Mouse (Mus musculus): ENCODE data around the gene Polr3g. TPM values are rescaled to one million over a fixed set of nuclear protein-coding genes. Genes with fewer than 3 reads are reported as not detected.
"Not testable (repeated sequence)": the region's sequence is repeated elsewhere in the genome, so short reads cannot be mapped to it uniquely, and the experiment has no call there.

Gene Polr3g
- 20.0 and 21.3 TPM in 2 replicates for polyA plus RNA-seq (2016; fragmentation: Nextera tagmentation; extraction: Ambion mirVana)

- peak within 1 kb of the TSS; percentile 80 for H3K4me3 ChIP-seq
- H3K27me3 ChIP-seq (ENCODE audit: low read depth, poor library complexity, severe bottlenecking), result peaks cover 5% of the 10 kb centered on the region; the same call in 1 of the 2 replicates
- peak; percentile 95 for DNase-seq (ENCODE audit: low spot score)
- peak within 1 kb of the TSS; percentile 86 for H3K27ac ChIP-seq
- H3K9me3 ChIP-seq (replicated peaks), result no peaks in the 10 kb centered on the region
- WGBS, result under 1% methylated on average over 59 of the region's 61 CpGs
- peaks cover 18% of the 10 kb centered on the region for H3K4me1 ChIP-seq
- H3K36me3 ChIP-seq, result no peaks in the 10 kb centered on the region
Measured at GRCm38 (mm10) chr13:81710775-81711545, at the start of gene Polr3g, which contains the start of gene Mblac2. Polr3g (minus strand) TSS chr13:81711013. Mblac2 (plus strand) TSS chr13:81711341.

- Histone ChIP-seq H3K9me3 (replicated peaks) (no peaks in the 10 kb centered on the region), H3K27me3 (ENCODE audit: low read depth, poor library complexity, severe bottlenecking) (no peaks in the 10 kb centered on the region), H3K27ac (no peak overlapping the region), H3K4me1 (peaks cover 4% of the 10 kb centered on the region; the same call in 1 of the 2 replicates), H3K4me3 (no peak overlapping the region), H3K36me3 (no peaks in the 10 kb centered on the region)
- no peak for DNase-seq (ENCODE audit: low spot score)
- 27% methylated on average over 3 of the region's 3 CpGs for WGBS
Measured at GRCm38 (mm10) chr13:81760379-81760778, 49.6 kb upstream of the Polr3g start.

DNA sequence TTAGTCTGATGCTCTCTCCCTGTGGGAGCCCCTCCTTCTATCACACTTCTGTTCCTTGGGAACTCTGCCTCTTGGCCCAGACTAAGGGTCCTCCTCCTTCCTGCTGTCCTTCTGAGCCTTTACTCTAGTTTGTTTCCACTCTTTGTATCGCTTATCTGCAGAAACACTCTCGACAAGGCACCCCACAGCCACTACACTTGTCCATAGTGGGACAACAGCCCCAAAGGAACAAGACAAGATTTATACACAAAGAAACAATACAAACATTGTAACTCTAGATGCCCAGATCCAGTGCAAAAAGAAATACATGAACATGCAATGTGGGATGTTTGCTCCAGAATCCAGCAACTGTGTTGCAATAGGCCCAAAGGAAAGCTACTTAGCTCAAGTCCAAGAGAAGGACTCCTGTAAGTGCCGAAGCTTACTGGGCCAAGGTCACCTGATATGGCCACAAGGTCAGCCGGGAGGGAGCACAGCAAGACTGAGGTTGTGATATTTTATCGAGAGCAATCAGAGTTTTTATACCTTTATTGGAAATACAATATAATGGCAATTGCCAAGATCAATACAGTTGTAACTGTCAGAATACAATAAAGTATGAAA, 46.3 kb upstream of the Polr3g start:
- Histone ChIP-seq H3K36me3 (no peaks in the 10 kb centered on the region), H3K27me3 (ENCODE audit: low read depth, poor library complexity, severe bottlenecking) (no peaks in the 10 kb centered on the region), H3K9me3 (replicated peaks) (no peaks in the 10 kb centered on the region), H3K27ac (no peak overlapping the region), H3K4me1 (no peaks in the 10 kb centered on the region), H3K4me3 (no peak overlapping the region)
- no peak for DNase-seq (ENCODE audit: low spot score)
- 88% methylated on average over 5 of the region's 5 CpGs for WGBS

- Histone ChIP-seq H3K36me3 (no peaks in the 10 kb centered on the region), H3K9me3 (replicated peaks) (no peaks in the 10 kb centered on the region), H3K27ac (no peak overlapping the region), H3K4me1 (no peaks in the 10 kb centered on the region), H3K4me3 (no peak overlapping the region), H3K27me3 (ENCODE audit: low read depth, poor library complexity, severe bottlenecking) (no peaks in the 10 kb centered on the region)
- DNase-seq (ENCODE audit: low spot score), result no peak
- WGBS, result 100% methylated on average over 1 of the region's 1 CpGs
Measured at GRCm38 (mm10) chr13:81755324-81755723, 44.5 kb upstream of the Polr3g start.

DNA sequence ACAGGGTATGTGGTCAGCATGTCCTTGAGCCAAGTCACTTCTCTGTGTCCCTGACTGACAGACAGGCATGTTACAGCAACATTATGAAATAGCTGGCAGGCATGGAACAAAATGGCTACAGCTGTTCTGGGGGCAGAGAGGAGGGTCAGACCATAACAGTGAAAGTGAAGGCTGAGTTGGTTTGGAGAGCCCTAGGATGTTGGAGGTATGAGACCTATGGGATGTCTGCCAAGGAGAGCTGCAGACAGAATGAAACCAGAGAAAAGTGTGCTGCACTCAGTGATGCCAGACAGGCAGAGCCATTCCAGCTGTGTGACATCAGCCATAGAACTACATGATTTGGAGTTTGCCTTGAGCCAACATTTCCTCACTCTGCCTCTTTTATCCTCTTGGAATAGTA, 44.1 kb upstream of the Polr3g start:
- no peak overlapping the region for H3K4me3 ChIP-seq
- no peak for DNase-seq (ENCODE audit: low spot score)
- no peak overlapping the region for H3K27ac ChIP-seq
- no peaks in the 10 kb centered on the region for H3K9me3 ChIP-seq (replicated peaks)
- H3K27me3 ChIP-seq (ENCODE audit: low read depth, poor library complexity, severe bottlenecking), result no peaks in the 10 kb centered on the region
- H3K36me3 ChIP-seq, result no peaks in the 10 kb centered on the region
- no peaks in the 10 kb centered on the region for H3K4me1 ChIP-seq

DNA sequence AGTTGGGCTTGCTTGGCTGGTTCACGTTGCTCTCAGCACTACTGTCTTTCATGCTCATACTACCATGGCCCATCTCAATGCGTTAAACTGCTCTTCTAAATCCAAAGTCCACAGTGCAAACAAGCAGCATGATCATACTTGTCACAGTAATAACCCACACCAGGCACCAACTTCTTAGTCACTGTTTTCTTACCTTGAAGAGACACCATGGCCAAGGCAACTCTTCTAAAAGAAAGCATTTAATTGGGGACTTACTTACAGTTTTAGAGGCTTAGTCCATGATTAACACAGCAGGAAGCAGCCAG, 33.2 kb upstream of the Polr3g start:
- no peak overlapping the region for H3K27ac ChIP-seq
- no peaks in the 10 kb centered on the region for H3K9me3 ChIP-seq (replicated peaks)
- DNase-seq (ENCODE audit: low spot score), result no peak
- H3K4me1 ChIP-seq, result no peaks in the 10 kb centered on the region
- no peaks in the 10 kb centered on the region for H3K27me3 ChIP-seq (ENCODE audit: low read depth, poor library complexity, severe bottlenecking)
- no peak overlapping the region for H3K4me3 ChIP-seq
- WGBS, result 59% methylated on average over 2 of the region's 2 CpGs
- no peaks in the 10 kb centered on the region for H3K36me3 ChIP-seq

DNA sequence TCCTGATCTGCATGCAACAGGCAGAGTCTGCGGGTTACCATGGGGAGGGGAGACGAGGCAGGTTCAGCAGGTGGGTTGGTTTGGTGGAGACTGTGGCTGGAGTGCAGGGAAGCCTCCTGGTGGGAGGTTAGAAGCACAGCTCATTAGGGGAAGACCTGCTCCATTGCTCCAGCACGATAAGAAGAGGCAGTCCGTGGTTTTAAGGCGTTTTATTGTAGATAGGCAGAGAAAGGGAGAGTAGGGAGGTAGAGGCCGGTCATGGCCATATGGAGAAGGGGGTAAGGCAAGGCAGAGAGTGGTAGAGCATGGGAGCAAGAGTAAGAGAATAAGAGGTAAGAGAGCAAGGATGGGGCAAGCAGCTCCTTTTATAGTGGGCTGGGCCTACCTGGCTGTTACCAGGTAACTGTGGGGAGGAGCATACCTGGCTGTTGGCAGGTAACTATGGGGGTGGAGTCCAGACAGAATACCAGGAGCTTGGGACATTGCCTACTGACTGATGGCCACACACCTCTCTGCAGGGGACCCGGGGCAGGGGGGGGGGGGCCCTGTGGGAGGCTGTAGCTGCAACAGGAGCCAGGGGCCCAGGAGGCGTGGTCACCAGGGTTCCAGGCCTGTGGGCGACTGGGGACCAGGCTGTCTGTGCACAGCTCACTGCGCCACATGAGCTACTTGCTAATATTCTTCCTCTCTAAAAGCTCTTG, 32.7 kb upstream of the Polr3g start:
- H3K27ac ChIP-seq, result no peak overlapping the region
- H3K27me3 ChIP-seq (ENCODE audit: low read depth, poor library complexity, severe bottlenecking), result no peaks in the 10 kb centered on the region
- no peak overlapping the region for H3K4me3 ChIP-seq
- H3K36me3 ChIP-seq, result no peaks in the 10 kb centered on the region
- 57% methylated on average over 10 of the region's 10 CpGs for WGBS
- no peaks in the 10 kb centered on the region for H3K4me1 ChIP-seq
- DNase-seq (ENCODE audit: low spot score), result no peak
- no peaks in the 10 kb centered on the region for H3K9me3 ChIP-seq (replicated peaks)

- Histone ChIP-seq H3K27me3 (ENCODE audit: low read depth, poor library complexity, severe bottlenecking) (no peaks in the 10 kb centered on the region), H3K27ac (no peak overlapping the region), H3K4me1 (no peaks in the 10 kb centered on the region), H3K36me3 (no peaks in the 10 kb centered on the region), H3K4me3 (no peak overlapping the region), H3K9me3 (replicated peaks) (no peaks in the 10 kb centered on the region)
- WGBS, result 61% methylated on average over 3 of the region's 3 CpGs
- DNase-seq (ENCODE audit: low spot score), result no peak
Measured at GRCm38 (mm10) chr13:81740898-81741297, 30.1 kb upstream of the Polr3g start.

- no peak for DNase-seq (ENCODE audit: low spot score)
- Histone ChIP-seq H3K36me3 (no peaks in the 10 kb centered on the region), H3K4me1 (no peaks in the 10 kb centered on the region), H3K9me3 (replicated peaks) (no peaks in the 10 kb centered on the region), H3K27ac (no peak overlapping the region), H3K27me3 (ENCODE audit: low read depth, poor library complexity, severe bottlenecking) (no peaks in the 10 kb centered on the region), H3K4me3 (no peak overlapping the region)
- 92% methylated on average over 5 of the region's 5 CpGs for WGBS
Measured at GRCm38 (mm10) chr13:81736606-81737005, 25.8 kb upstream of the Polr3g start.

- DNase-seq (ENCODE audit: low spot score), result no peak
- no peak overlapping the region for H3K4me3 ChIP-seq
- 97% methylated on average over 1 of the region's 1 CpGs for WGBS
- H3K27ac ChIP-seq, result no peak overlapping the region
- no peaks in the 10 kb centered on the region for H3K4me1 ChIP-seq
- H3K36me3 ChIP-seq, result no peaks in the 10 kb centered on the region
- no peaks in the 10 kb centered on the region for H3K27me3 ChIP-seq (ENCODE audit: low read depth, poor library complexity, severe bottlenecking)
- no peaks in the 10 kb centered on the region for H3K9me3 ChIP-seq (replicated peaks)
Measured at GRCm38 (mm10) chr13:81730362-81730761, 19.5 kb upstream of the Polr3g start.

DNA sequence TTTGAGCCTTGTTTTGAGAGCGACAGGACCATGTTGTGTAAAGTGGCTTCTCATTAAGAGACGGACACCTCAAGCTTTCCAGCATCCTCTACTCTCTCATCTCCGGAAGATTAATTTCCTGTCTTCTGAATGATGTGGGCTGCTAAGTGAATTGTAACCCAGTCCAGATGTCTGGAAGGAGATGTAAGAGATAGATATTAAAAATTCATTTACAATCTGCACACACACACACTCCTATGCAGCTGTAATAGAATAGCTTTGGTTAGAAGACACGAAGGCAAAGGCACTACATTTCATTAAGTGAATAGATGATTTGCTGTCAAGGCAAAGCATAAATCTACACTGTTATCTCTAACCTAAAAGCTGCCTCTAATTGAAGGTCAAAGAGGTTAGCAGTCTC, 18.3 kb upstream of the Polr3g start:
- H3K36me3 ChIP-seq, result no peaks in the 10 kb centered on the region
- DNase-seq (ENCODE audit: low spot score), result no peak
- H3K27ac ChIP-seq, result no peak overlapping the region
- no peaks in the 10 kb centered on the region for H3K4me1 ChIP-seq
- no peak overlapping the region for H3K4me3 ChIP-seq
- 43% methylated on average over 4 of the region's 4 CpGs for WGBS
- no peaks in the 10 kb centered on the region for H3K27me3 ChIP-seq (ENCODE audit: low read depth, poor library complexity, severe bottlenecking)
- H3K9me3 ChIP-seq (replicated peaks), result no peaks in the 10 kb centered on the region

- H3K36me3 ChIP-seq; H3K4me3 ChIP-seq; H3K27me3 ChIP-seq (ENCODE audit: low read depth, poor library complexity, severe bottlenecking); H3K4me1 ChIP-seq; H3K27ac ChIP-seq; H3K9me3 ChIP-seq (replicated peaks); DNase-seq (ENCODE audit: low spot score): not testable (repeated sequence)
- 52% methylated on average over 12 of the region's 12 CpGs for WGBS
Measured at GRCm38 (mm10) chr13:81728141-81728540, 17.3 kb upstream of the Polr3g start.

- H3K36me3 ChIP-seq, result no peaks in the 10 kb centered on the region
- no peaks in the 10 kb centered on the region for H3K9me3 ChIP-seq (replicated peaks)
- H3K4me1 ChIP-seq, result peaks cover 18% of the 10 kb centered on the region
- DNase-seq (ENCODE audit: low spot score), result no peak
- 91% methylated on average over 1 of the region's 1 CpGs for WGBS
- no peak overlapping the region for H3K27ac ChIP-seq
- H3K27me3 ChIP-seq (ENCODE audit: low read depth, poor library complexity, severe bottlenecking), result peaks cover 5% of the 10 kb centered on the region; the same call in 1 of the 2 replicates
- no peak overlapping the region for H3K4me3 ChIP-seq
Measured at GRCm38 (mm10) chr13:81713896-81714295, 3.1 kb upstream of the Polr3g start.

Measured in limb, embryonic 10.5 days (tissue).